Mouse (Mus musculus) spleen, postnatal 14 days (tissue): ENCODE measurements at regions not wholly inside any gene's neighbourhood (a gene's known extent, or its start where the extent isn't known, plus 50 kb on each side); places are given as distances from the start of the nearest gene placed in this dataset.

ENCODE experiments used
- DNase-seq, 2 experiments: peaks; one replicate each; pipeline ENCODE4 v3.0.0; 2021 to 2022; ENCODE audit warnings: low spot score in 2 of 2

GRCm38 (mm10) chr14:115010877-115011276 is 81.1 kb upstream of the Gpc5 start:
- DNase-seq = no peak

- DNase-seq = no peak
These were observed 76.7 kb upstream of the Gpc5 start for GRCm38 (mm10) chr14:115015299-115015698.

- peak; percentile 9 to 27 for DNase-seq
These were observed 74.4 kb upstream of the Gpc5 start for GRCm38 (mm10) chr14:115017410-115018153.

GRCm38 (mm10) chr14:115028011-115028410 is 64.0 kb upstream of the Gpc5 start:
- DNase-seq = no peak

GRCm38 (mm10) chr14:115031734-115032133 is 60.3 kb upstream of the Gpc5 start:
- DNase-seq = no peak

- DNase-seq = no peak
These were observed 58.5 kb upstream of the Gpc5 start for GRCm38 (mm10) chr14:115033375-115033969.

- no peak for DNase-seq
These were observed 57.1 kb upstream of the Gpc5 start for GRCm38 (mm10) chr14:115034718-115035437.

GRCm38 (mm10) chr14:115037086-115037793 is 54.8 kb upstream of the Gpc5 start:
- DNase-seq = no peak

- no peak for DNase-seq
These were observed 53.2 kb upstream of the Gpc5 start for GRCm38 (mm10) chr14:115038788-115039187.

GRCm38 (mm10) chr14:115039524-115039923 is 52.5 kb upstream of the Gpc5 start:
- DNase-seq = no peak

- DNase-seq = peak in 1 of 2 experiments; percentile 28
These were observed 51.9 kb upstream of the Gpc5 start for GRCm38 (mm10) chr14:115040091-115040571.

GRCm38 (mm10) chr14:115040578-115041206 is 51.3 kb upstream of the Gpc5 start:
- DNase-seq = peak; percentile 72 to 77

- DNase-seq = peak; percentile 19 to 41
These were observed 50.5 kb upstream of the Gpc5 start for GRCm38 (mm10) chr14:115041336-115042054.

GRCm38 (mm10) chr14:115042055-115042564 is 49.9 kb upstream of the Gpc5 start:
- DNase-seq = peak; percentile 65 to 78
